ENCODE assay signal across 8 mouse cellular contexts in the genomic region with DNA sequence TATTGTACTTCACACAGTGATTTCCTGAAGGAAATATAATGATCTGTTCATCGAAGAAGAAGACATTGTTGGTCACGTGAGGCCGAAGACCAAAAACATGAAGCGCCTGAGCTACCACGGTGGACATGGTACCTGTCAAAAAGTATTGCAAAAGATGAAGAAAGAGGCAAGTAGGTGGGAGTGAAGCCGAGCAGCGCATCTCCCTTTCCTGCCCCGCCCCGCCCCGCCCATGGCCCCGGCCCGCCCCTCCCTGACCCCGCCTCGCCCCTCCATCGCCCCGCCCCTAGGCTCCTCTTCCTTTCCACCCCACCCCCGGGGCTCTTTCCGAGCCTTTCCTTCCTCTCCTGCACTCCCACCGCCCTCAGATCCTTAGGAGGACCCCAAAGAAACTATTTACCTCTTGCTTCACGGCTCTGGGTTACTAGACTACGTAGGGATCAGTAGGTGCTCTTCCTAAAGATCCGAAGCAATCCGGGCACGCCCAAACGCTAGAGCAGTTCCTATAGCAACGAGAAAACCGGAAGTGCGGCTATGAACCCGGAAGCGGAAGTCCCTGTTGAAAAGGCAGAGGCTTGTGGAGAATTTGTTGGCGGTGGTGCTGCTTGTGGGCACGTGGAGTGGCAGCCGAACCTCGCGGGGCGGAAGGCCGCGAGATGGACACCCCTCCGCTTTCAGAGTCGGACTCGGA. TPM values are rescaled to one million over a fixed set of nuclear protein-coding genes. Genes with fewer than 3 reads are reported as not detected.
A peak's percentile ranks its signal among the peaks of the same experiment; 100 is the strongest.
DNase-seq lines count a peak whose midpoint lies in the region; ATAC-seq and TF ChIP-seq lines count a peak whose summit lies in the region.

Gene Cfap57, minus strand, starts transcription at position 499 of the 688 bp plus-strand sequence.
Gene Ebna1bp2, plus strand, starts transcription at position 521 of the 688 bp plus-strand sequence.

- no peak for TF ChIP-seq CTCF in cortical plate, adult 2 months (IDR thresholded peaks at IDR 0.05; ENCODE audit: extremely low read depth, insufficient read depth, low read length)

- peaks cover 3% of the 10 kb centered on the region; the same call in 1 of the 2 replicates for H3K4me1 ChIP-seq in cortical plate, adult 2 months (ENCODE audit: control insufficient read depth, insufficient read depth, low read length)

- H3K4me3 ChIP-seq in cortical plate, adult 2 months (ENCODE audit: insufficient read depth, low read length), result peak within 1 kb of the TSS; percentile 88

- DNase-seq in gastrocnemius, adult 8-10 months (ENCODE audit: low spot score in 2 of 2), result peak; percentile 87 to 89
- DNase-seq in induced T-regulatory cell, adult 2 months (ENCODE audit: low read depth), result peak; percentile 99
- DNase-seq in left cerebral cortex, adult 9 months (ENCODE audit: low spot score in 2 of 2), result peak; percentile 85 to 96
- DNase-seq in right cerebral cortex, postnatal 14 days, result peak; percentile 80
- peak; percentile 87 to 89 for DNase-seq in urinary bladder, postnatal 36 days (ENCODE audit: low spot score in 2 of 2)

- no peak within 1 kb of the TSS for H3K27ac ChIP-seq in cortical plate, adult 2 months (ENCODE audit: insufficient read depth, low read length)

- peak; percentile 46; the same call in 1 of the 2 replicates for TF ChIP-seq POLR2A in cortical plate, adult 2 months (IDR thresholded peaks at IDR 0.05; ENCODE audit: extremely low read depth, insufficient read depth, low read length)

- peak; percentile 98 for ATAC-seq in activated CD4-positive, CD25-positive, alpha-beta regulatory T cell, adult 4 months
- peak; percentile 94 for ATAC-seq in megakaryocyte progenitor cell, adult 5-6 weeks (replicated peaks; ENCODE audit: poor library complexity)

RNA-seq across cellular contexts. Expression of gene Cfap57, which starts in this region (rescaled TPM):
- polyA plus RNA-seq in activated CD4-positive, CD25-positive, alpha-beta regulatory T cell, adult 4 months (2017; shearing (Covaris generic)), result not detected
- 0.32 and 0.56 TPM in 2 replicates for polyA plus RNA-seq in cortical plate, adult 2 months (2012; rRNA removed)
- total RNA-seq in gastrocnemius, adult 8-10 months (2022), result not detected
- 1.2 and 1.5 TPM in 2 replicates for total RNA-seq in megakaryocyte progenitor cell, adult 5-6 weeks (2015)
- 3.5 and 4.3 TPM in 2 replicates for total RNA-seq in megakaryocyte progenitor cell, adult 5-6 weeks (2017)

RNA-seq across cellular contexts. Expression of gene Ebna1bp2, which starts in this region (rescaled TPM):
- polyA plus RNA-seq in activated CD4-positive, CD25-positive, alpha-beta regulatory T cell, adult 4 months (2017; shearing (Covaris generic)), result 100 to 1,000 TPM; 163 to 165 TPM
- 53.1 and 54.8 TPM in 2 replicates for polyA plus RNA-seq in cortical plate, adult 2 months (2012; rRNA removed)
- 10 to 100 TPM; 22.3 to 30.7 (median 25.1) TPM for total RNA-seq in gastrocnemius, adult 8-10 months (2022)
- 144 and 146 TPM in 2 replicates for total RNA-seq in megakaryocyte progenitor cell, adult 5-6 weeks (2015)
- total RNA-seq in megakaryocyte progenitor cell, adult 5-6 weeks (2017), result 133 and 168 TPM in 2 replicates

Comparison
In these comparisons a context has a peak if more than half of its experiments do, and no peak if none do; other contexts are left out.
1. RNA of gene Ebna1bp2 (total RNA-seq): 133 to 168 TPM in megakaryocyte progenitor cell, adult 5-6 weeks; 22.3 to 30.7 TPM in gastrocnemius, adult 8-10 months; every median in the first group is over 4 times any median in the second.
2. Peak in every context shown above with its lines, with median percentiles within 50 percentile points of each other: DNase-seq.